Mouse (Mus musculus): ENCODE measurements at regions not wholly inside any gene's neighbourhood (a gene's known extent, or its start where the extent isn't known, plus 50 kb on each side); places are given as distances from the start of the nearest gene placed in this dataset.
A peak's percentile ranks its signal among the peaks of the same experiment; 100 is the strongest.

GRCm38 (mm10) chrX:90615090-90615489 lies 276.9 kb upstream of the Gm44 start:
- Histone ChIP-seq H3K4me3 (replicated peaks; ENCODE audit: low read length) (no peak overlapping the region), H3K36me3 (ENCODE audit: control insufficient read depth, insufficient read depth) (no peaks in the 10 kb centered on the region), H3K27ac (ENCODE audit: low read length) (no peak overlapping the region), H3K4me2 (ENCODE audit: low read length) (no peak overlapping the region), H3K4me1 (replicated peaks; ENCODE audit: control insufficient read depth, insufficient read depth, low read length) (no peaks in the 10 kb centered on the region), H3K9ac (replicated peaks; ENCODE audit: low read depth, low read length) (no peak overlapping the region), H3K9me3 (ENCODE audit: control insufficient read depth, low read length) (no peaks in the 10 kb centered on the region), H3K27me3 (replicated peaks; ENCODE audit: control insufficient read depth, insufficient read depth, low read length) (no peaks in the 10 kb centered on the region)
- ATAC-seq = peak; percentile 79

Measured in forebrain, embryonic 16.5 days (tissue).